Mouse (Mus musculus): ENCODE results near the gene Tmem9b. TPM values are rescaled to one million over a fixed set of nuclear protein-coding genes. Genes with fewer than 3 reads are reported as not detected.
A peak's percentile ranks its signal among the peaks of the same experiment; 100 is the strongest.

The Tmem9b gene
- polyA plus RNA-seq (2012; fragmentation: generic; extraction: Trizol) = 39.0 TPM
- long read RNA-seq, experiment 1, transcript Tmem9b-201 (5 exons, 1,703 nt) = major isoform, 87 of 93 reads
- long read RNA-seq, experiment 1, partial matches to known transcripts = 0 of 93 reads
- long read RNA-seq, experiment 1, other reads (novel, unspliced or antisense) = 6 of 93 reads
- long read RNA-seq, experiment 2, transcript Tmem9b-201 (5 exons, 1,703 nt) = major isoform, 166 of 169 reads
- long read RNA-seq, experiment 2, partial matches to known transcripts = 2 of 169 reads
- long read RNA-seq, experiment 2, other reads (novel, unspliced or antisense) = 1 of 169 reads

GRCm38 (mm10) chr7:109752008-109752925 lies at the start of gene Tmem9b:
Gene Tmem9b (minus strand): TSS chr7:109752875.
- no peaks in the 10 kb centered on the region for H3K36me3 ChIP-seq (ENCODE audit: control insufficient read depth, insufficient read depth)
- H3K4me3 ChIP-seq (ENCODE audit: insufficient read depth, poor library complexity, severe bottlenecking) = peak within 1 kb of the TSS; percentile 68
- peak within 1 kb of the TSS; percentile 94 for H3ac ChIP-seq (ENCODE audit: control insufficient read depth, insufficient read length, low read depth)
- no peaks in the 10 kb centered on the region for H3K79me3 ChIP-seq (ENCODE audit: low read depth)
- no peaks in the 10 kb centered on the region for H3K79me2 ChIP-seq (ENCODE audit: control insufficient read depth, insufficient read depth)
- H3K27me3 ChIP-seq (ENCODE audit: control insufficient read depth, insufficient read depth, insufficient read length) = no peaks in the 10 kb centered on the region
- no peak for TF ChIP-seq CTCF (IDR thresholded peaks at IDR 0.05; ENCODE audit: control insufficient read depth, insufficient read depth, insufficient read length)
- TF ChIP-seq MYOD1 (IDR thresholded peaks at IDR 0.05; ENCODE audit: control insufficient read depth, insufficient read length, low read depth) = no peak
- TF ChIP-seq MYOG (IDR thresholded peaks at IDR 0.05; ENCODE audit: control insufficient read depth, extremely low read depth, insufficient read length) = no peak
- TF ChIP-seq FOSL1 (IDR thresholded peaks at IDR 0.05; ENCODE audit: insufficient read depth, low read length, poor library complexity, severe bottlenecking) = no peak
- TF ChIP-seq CEBPB (IDR thresholded peaks at IDR 0.05; ENCODE audit: low read depth) = no peak

GRCm38 (mm10) chr7:109800626-109801025 lies 48.0 kb upstream of the Tmem9b start:
- no peak for TF ChIP-seq USF1 (IDR thresholded peaks at IDR 0.05; ENCODE audit: low read depth)
- no peak for TF ChIP-seq MYOG (IDR thresholded peaks at IDR 0.05; ENCODE audit: control insufficient read depth, extremely low read depth, insufficient read length)
- no peak for TF ChIP-seq MYOD1 (IDR thresholded peaks at IDR 0.05; ENCODE audit: control insufficient read depth, insufficient read length, low read depth)
- TF ChIP-seq MAX (IDR thresholded peaks at IDR 0.05) = no peak
- TF ChIP-seq CEBPB (IDR thresholded peaks at IDR 0.05; ENCODE audit: low read depth) = no peak
- no peak for TF ChIP-seq CTCF (IDR thresholded peaks at IDR 0.05; ENCODE audit: control insufficient read depth, insufficient read depth, insufficient read length)
- no peak for TF ChIP-seq FOSL1 (IDR thresholded peaks at IDR 0.05; ENCODE audit: insufficient read depth, low read length, poor library complexity, severe bottlenecking)
- H3K79me3 ChIP-seq (ENCODE audit: low read depth) = no peaks in the 10 kb centered on the region
- H3K27me3 ChIP-seq (ENCODE audit: control insufficient read depth, insufficient read depth, insufficient read length) = no peaks in the 10 kb centered on the region
- no peak overlapping the region for H3ac ChIP-seq (ENCODE audit: control insufficient read depth, insufficient read length, low read depth)
- no peaks in the 10 kb centered on the region for H3K36me3 ChIP-seq (ENCODE audit: control insufficient read depth, insufficient read depth)
- H3K4me3 ChIP-seq (ENCODE audit: insufficient read depth, poor library complexity, severe bottlenecking) = no peak overlapping the region
- H3K79me2 ChIP-seq (ENCODE audit: control insufficient read depth, insufficient read depth) = no peaks in the 10 kb centered on the region

GRCm38 (mm10) chr7:109799168-109799567 lies 46.5 kb upstream of the Tmem9b start:
- Histone ChIP-seq H3K79me2 (ENCODE audit: control insufficient read depth, insufficient read depth) (no peaks in the 10 kb centered on the region), H3K4me3 (ENCODE audit: insufficient read depth, poor library complexity, severe bottlenecking) (no peak overlapping the region), H3K36me3 (ENCODE audit: control insufficient read depth, insufficient read depth) (no peaks in the 10 kb centered on the region), H3K27me3 (ENCODE audit: control insufficient read depth, insufficient read depth, insufficient read length) (no peaks in the 10 kb centered on the region), H3ac (ENCODE audit: control insufficient read depth, insufficient read length, low read depth) (no peak overlapping the region), H3K79me3 (ENCODE audit: low read depth) (no peaks in the 10 kb centered on the region)
- TF ChIP-seq MAX (IDR thresholded peaks at IDR 0.05) = no peak
- no peak for TF ChIP-seq MYOD1 (IDR thresholded peaks at IDR 0.05; ENCODE audit: control insufficient read depth, insufficient read length, low read depth)
- no peak for TF ChIP-seq CTCF (IDR thresholded peaks at IDR 0.05; ENCODE audit: control insufficient read depth, insufficient read depth, insufficient read length)
- no peak for TF ChIP-seq USF1 (IDR thresholded peaks at IDR 0.05; ENCODE audit: low read depth)
- no peak for TF ChIP-seq MYOG (IDR thresholded peaks at IDR 0.05; ENCODE audit: control insufficient read depth, extremely low read depth, insufficient read length)
- TF ChIP-seq FOSL1 (IDR thresholded peaks at IDR 0.05; ENCODE audit: insufficient read depth, low read length, poor library complexity, severe bottlenecking) = no peak
- TF ChIP-seq CEBPB (IDR thresholded peaks at IDR 0.05; ENCODE audit: low read depth) = no peak

GRCm38 (mm10) chr7:109795564-109795963 lies 42.9 kb upstream of the Tmem9b start:
- Histone ChIP-seq H3ac (ENCODE audit: control insufficient read depth, insufficient read length, low read depth) (no peak overlapping the region), H3K4me3 (ENCODE audit: insufficient read depth, poor library complexity, severe bottlenecking) (no peak overlapping the region), H3K36me3 (ENCODE audit: control insufficient read depth, insufficient read depth) (no peaks in the 10 kb centered on the region), H3K79me2 (ENCODE audit: control insufficient read depth, insufficient read depth) (no peaks in the 10 kb centered on the region), H3K79me3 (ENCODE audit: low read depth) (no peaks in the 10 kb centered on the region), H3K27me3 (ENCODE audit: control insufficient read depth, insufficient read depth, insufficient read length) (peaks cover 3% of the 10 kb centered on the region)
- TF ChIP-seq MAX (IDR thresholded peaks at IDR 0.05) = no peak
- TF ChIP-seq MYOG (IDR thresholded peaks at IDR 0.05; ENCODE audit: control insufficient read depth, extremely low read depth, insufficient read length) = no peak
- TF ChIP-seq CEBPB (IDR thresholded peaks at IDR 0.05; ENCODE audit: low read depth) = no peak
- no peak for TF ChIP-seq USF1 (IDR thresholded peaks at IDR 0.05; ENCODE audit: low read depth)
- no peak for TF ChIP-seq CTCF (IDR thresholded peaks at IDR 0.05; ENCODE audit: control insufficient read depth, insufficient read depth, insufficient read length)
- no peak for TF ChIP-seq FOSL1 (IDR thresholded peaks at IDR 0.05; ENCODE audit: insufficient read depth, low read length, poor library complexity, severe bottlenecking)
- TF ChIP-seq MYOD1 (IDR thresholded peaks at IDR 0.05; ENCODE audit: control insufficient read depth, insufficient read length, low read depth) = no peak

GRCm38 (mm10) chr7:109794556-109794955 lies 41.9 kb upstream of the Tmem9b start:
- Histone ChIP-seq H3K79me3 (ENCODE audit: low read depth) (no peaks in the 10 kb centered on the region), H3K36me3 (ENCODE audit: control insufficient read depth, insufficient read depth) (no peaks in the 10 kb centered on the region), H3K27me3 (ENCODE audit: control insufficient read depth, insufficient read depth, insufficient read length) (peaks cover 4% of the 10 kb centered on the region), H3K79me2 (ENCODE audit: control insufficient read depth, insufficient read depth) (no peaks in the 10 kb centered on the region), H3ac (ENCODE audit: control insufficient read depth, insufficient read length, low read depth) (no peak overlapping the region), H3K4me3 (ENCODE audit: insufficient read depth, poor library complexity, severe bottlenecking) (no peak overlapping the region)
- TF ChIP-seq CTCF (IDR thresholded peaks at IDR 0.05; ENCODE audit: control insufficient read depth, insufficient read depth, insufficient read length) (no peak), USF1 (IDR thresholded peaks at IDR 0.05; ENCODE audit: low read depth) (no peak), MYOD1 (IDR thresholded peaks at IDR 0.05; ENCODE audit: control insufficient read depth, insufficient read length, low read depth) (no peak), MYOG (IDR thresholded peaks at IDR 0.05; ENCODE audit: control insufficient read depth, extremely low read depth, insufficient read length) (no peak), MAX (IDR thresholded peaks at IDR 0.05) (no peak), CEBPB (IDR thresholded peaks at IDR 0.05; ENCODE audit: low read depth) (no peak), FOSL1 (IDR thresholded peaks at IDR 0.05; ENCODE audit: insufficient read depth, low read length, poor library complexity, severe bottlenecking) (no peak)

All from C2C12 (cell line).